Mouse (Mus musculus) brain, adult 2 months (tissue): Measurements from ENCODE around the gene Leng9.

Source experiments
- DNase-seq: peaks from one replicate; pipeline ENCODE4 v3.0.0; 2011; ENCODE audit warnings: low read depth, low spot score

Gene Leng9

DNA sequence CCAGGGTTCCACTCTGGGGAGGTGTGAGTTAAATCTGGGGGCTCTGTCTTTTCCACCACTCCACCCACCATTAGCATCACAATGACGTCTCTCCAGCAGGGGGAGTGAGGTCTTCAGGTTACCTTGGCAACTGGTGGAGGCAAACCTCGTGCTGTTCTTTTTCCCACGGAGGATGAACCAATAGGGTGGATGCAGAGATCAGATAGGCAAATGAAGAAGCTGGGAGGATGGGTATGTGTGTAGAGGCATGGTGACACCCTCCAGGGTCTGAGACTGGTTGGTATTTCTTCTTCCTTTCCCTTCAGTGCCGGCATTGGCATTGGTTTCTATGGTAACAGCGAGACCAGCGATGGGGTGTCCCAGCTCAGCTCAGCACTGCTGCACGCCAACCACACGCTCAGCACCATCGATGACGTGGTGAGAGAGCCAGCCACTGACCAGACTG, 25.8 kb downstream of the Leng9 start:
- DNase-seq: peak; percentile 97

DNA sequence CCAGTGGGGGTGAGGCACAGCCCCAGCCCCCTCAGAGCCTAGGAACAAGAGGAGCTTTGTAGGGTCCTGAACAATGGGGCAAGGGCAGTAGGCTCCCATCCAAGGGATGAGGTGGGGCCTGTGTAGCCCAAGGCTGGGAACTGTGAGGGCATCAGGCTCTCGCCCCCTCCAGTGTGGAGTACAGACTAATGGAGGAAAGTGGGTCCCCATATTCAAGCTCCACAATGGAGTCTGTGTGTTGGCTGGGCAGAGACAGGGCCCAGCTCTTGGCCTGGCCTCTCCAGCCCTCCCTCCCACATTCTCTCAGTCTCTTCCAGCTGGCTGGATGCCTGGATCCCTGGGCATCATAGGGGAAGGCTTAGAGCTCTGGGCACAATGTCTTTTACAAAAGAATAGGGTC, 26.4 kb downstream of the Leng9 start:
- DNase-seq: peak; percentile 95

DNA sequence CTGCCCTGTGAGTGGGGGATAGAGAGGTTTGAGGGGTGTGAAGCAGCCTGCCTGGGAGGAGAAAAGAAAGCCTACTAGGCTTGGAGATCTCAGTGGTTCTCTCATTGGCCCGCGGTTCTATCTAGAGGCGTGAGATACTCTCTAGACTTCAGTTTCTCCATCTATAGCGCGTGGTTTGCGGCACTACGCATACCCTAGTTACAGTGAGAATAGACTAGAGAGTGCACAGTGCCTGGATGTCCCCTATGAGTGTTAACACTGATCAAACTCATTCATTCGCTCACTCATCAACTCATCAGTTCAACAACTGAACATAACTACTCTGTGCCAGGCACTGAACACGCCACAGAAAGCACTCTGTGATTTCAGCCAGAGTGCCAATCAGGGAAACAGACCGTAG, 27.4 kb downstream of the Leng9 start:
- peak; percentile 39 for DNase-seq

DNA sequence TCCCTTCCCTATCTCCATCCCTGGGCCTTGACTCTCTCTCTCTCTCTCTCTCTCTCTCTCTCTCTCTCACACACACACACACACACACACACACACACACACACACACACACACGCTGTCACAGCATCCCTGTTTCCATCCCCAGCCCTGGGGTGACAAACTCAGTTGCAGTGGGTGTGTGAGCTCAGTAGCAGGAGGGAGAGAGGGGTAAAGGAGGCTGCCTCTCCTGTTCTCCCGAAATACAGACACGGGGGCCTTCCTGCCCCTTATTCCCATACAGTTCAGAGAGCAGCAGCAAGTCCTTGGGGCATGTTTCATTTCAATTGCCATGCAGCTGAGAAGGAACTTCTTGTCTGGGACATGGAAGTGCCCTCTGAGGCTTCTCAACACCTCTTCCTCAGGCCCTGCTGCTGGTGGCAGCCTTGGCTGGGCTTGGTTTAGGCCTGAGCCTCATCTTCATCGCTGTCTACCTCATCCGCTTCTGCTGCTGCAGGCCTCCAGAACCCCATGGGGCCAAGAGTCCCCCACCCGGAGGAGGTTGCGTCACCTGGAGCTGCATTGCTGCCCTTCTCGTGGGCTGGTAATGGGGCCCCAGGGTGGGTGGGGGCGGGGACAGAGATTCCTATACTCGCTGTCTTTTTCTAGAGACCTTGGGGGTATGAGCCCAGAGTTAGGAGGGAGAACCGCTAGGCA, 28.0 kb downstream of the Leng9 start:
- peak; percentile 67 for DNase-seq

DNA sequence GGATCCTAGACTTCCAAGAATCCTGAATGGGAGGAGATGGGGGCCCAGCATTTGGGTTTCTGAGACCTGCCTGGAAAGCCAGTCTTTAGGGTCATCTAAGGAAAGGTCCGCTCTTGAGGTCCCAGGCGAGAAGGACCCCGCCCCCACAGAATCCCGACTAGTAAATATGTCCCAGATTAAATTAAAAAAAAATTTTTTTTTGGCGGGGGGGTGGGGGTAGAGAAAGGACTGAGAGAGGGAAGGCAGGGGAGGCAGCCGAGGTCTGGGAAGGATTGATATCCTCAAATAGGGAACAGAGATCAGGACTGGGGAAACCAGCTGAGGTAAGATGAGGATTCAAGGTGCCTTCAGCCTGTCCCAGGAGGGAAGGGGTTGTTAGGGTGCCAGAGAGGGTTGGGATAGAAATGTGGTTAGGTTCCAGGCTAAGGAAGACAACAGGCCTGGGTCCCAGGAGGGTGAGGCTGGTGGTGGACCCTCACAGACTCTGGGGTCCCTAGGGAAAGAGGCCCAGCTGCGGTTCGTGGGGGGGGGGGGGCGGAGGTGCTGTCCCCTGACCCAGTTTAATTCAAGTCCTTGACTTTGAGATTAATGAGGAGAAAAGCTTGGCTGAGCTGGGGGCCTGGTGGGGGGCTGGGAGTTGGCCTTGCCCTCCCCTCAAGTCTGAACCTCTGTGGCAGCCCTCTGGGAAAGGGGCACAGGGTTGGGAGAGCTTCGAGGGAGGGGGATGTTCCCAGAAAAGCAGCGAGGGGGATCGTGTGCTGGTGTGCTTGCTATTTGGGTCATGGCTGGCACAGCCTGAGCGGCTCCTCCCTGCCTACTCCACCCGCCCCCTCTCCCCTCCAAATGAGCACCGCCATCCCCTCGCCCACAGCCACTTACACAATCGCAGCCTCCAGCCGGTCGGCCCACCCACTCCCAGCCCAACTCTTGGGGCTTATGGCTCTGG, 29.9 kb downstream of the Leng9 start:
- peak; percentile 86 for DNase-seq

DNA sequence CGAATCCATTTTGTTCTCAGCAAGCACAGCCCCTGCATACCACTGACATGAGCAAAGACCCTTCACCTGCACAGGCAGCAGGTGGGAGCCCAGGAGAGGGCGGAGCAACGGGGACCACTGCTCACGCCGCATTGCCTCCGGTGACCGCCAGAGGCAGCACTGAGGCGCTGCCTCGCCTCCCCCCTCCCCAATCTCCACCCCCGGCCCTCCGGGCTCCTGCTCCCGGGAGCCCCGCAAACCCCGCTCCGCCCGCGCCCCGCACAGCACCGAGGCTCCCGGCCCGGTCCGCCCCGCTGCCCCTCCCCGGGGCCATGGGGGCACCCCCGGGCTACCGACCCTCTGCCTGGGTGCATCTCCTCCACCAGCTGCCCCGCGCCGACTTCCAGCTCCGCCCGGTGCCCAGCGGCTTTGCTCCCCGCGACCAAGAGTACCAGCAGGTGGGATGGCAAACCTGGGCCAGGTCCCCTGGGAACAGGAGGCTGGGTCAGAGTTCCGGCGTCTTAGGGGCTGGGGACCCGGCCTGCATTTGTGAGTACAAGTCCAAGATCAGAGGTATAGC, 30.8 kb downstream of the Leng9 start, which contains the start of gene Ttyh1:
Gene Ttyh1 (plus strand): TSS at position 65 of the 559 bp plus-strand sequence.
- peak; percentile 78 for DNase-seq

DNA sequence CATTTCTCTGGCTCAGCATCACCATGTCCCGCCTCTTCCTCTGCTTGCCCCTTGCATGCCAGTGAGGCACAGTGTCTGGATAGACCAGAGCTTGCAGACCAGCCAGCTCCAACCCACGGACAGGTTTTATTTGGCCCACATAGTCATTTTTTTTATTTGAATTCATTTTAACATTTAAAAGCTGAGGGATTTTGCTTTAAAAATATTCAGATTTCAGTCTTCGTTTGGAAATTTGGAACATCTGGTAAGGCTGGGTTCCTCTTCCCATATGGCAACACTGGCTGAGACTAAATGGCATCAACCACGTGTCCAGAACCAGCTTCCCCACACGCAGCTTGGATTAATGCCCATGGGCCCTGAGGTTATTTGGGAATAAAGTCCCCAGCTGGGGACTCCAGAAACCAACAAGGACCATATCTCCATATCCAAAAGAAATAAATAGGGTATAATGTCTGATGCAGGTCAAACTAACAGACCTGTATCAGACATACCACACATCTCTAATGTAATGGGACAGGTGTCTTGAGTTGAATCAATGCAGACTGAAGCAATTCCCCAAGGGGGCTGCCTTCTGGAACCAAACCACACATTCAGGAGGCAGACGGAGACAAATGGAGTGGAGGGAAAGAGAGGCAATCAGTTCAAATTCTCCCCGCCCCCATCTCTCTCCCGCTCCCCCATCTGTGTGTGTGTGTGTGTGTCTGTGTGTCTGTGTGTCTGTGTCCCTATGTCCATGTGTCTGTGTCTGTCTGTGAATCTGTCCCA, 32.9 kb downstream of the Leng9 start:
- peak; percentile 79 for DNase-seq

DNA sequence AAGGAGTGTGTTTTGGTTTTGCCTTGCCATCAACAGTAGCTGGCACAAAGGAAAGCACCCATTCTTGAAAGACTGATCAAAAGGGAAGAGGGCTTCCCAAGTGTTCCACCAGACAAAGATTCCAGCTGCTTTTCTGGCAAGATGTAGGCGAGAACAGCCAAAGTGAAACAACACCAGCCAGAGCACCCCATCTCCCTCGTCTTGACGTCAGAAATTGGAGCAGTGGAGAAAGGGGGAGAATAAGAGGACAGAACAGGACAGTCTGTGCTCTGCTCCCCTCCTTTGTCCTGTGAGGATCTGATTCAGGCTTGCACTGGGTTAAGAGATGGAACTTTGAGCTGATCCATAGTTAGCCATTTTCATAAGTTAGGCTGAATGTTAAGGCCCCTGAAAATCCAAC, 38.4 kb downstream of the Leng9 start:
- peak; percentile 24 for DNase-seq

DNA sequence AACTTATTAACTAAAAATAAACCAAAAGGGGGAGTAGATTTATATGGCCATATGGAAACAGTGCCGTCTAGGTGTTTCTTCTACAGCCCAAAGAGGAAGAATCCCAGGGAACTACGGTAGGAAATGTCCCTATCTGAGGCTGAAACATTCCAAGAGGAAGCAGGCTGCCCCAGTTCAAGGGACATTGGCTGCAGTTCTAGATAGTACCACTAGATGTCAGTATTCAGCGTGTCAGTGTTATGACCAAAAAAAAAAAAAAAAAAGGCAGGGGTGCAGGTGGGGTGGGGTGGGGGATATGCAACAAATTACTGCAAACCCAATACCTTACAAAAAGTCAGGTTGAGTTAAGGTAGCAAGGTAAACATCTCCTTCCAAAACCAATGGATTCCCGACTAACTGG, 46.8 kb downstream of the Leng9 start:
- DNase-seq: peak; percentile 80

DNA sequence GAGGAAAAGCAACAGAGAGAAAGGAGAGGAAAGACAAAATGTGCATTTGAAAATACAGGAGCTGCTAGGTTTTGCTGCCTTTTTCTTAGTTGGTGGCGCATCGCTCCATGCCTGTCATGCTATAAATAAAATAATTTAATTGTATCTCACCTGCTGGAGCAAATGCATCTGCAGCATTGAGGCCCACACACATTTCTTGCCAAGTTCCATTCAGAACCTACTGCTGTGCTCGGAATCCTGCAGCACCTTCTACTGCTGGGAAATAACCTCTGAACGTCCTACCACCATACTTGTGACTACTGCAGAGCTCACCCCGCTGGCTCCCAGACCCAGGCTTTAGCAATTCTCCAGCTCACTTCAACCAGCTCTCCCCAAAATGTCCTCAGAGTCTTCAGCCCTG, 49.0 kb downstream of the Leng9 start:
- DNase-seq: peak; percentile 77

DNA sequence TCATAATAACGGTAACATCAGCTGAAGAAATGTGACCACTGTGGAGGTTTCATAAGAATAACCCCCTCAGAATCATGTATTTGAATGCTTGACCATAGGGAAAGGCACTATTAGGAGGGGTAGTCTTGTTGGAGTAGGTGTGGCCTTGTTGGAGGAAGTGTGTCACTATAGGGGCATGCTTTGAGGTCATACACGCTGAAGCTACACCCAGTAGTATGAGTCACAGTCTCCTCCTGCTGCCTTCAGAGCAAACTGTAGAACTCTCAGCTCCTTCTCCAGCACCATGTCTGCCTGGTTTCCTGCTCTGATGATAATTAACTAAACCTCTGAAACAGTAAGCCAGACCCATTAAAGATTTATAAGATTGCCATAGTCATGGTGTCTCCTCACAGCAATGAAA, 51.3 kb downstream of the Leng9 start:
- DNase-seq: peak; percentile 29

DNA sequence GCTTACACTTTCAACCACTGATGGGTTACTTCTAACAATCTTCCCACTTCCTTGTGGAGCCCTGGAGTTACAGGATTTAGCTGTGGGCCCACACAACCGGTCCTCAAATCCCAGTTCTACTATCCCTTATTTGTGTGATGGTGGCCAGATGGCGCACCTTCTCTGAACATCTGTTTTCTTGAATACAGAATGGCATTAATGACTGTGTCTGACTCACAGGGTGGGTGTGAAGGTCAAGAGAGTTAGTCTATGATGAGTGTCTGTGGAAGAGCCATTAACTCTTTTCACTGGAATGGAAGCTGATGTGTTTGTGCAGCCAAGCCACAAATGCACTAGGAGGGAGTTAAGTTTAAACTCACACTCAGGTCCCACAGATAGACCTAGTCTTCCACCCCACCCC, 51.9 kb downstream of the Leng9 start:
- peak; percentile 32 for DNase-seq
